Mouse (Mus musculus) ovary, adult 10 weeks (tissue): ENCODE measurements around the gene Pcbd1. TPM values are rescaled to one million over a fixed set of nuclear protein-coding genes. Genes with fewer than 3 reads are reported as not detected.

ENCODE experiments used
- polyA plus RNA-seq: library from polyadenylated mRNA; stranded (reverse); fragments of 350-450 nt; fragmentation: Illumina TruSeq; extraction: RNeasy Lipid Tissue Mini Kit (QIAGEN cat#74804); gene quantifications from one replicate; pipeline ENCODE4 v1.2.3, GENCODE M21; 2014

Gene Pcbd1
- 27.3 TPM for polyA plus RNA-seq

DNA sequence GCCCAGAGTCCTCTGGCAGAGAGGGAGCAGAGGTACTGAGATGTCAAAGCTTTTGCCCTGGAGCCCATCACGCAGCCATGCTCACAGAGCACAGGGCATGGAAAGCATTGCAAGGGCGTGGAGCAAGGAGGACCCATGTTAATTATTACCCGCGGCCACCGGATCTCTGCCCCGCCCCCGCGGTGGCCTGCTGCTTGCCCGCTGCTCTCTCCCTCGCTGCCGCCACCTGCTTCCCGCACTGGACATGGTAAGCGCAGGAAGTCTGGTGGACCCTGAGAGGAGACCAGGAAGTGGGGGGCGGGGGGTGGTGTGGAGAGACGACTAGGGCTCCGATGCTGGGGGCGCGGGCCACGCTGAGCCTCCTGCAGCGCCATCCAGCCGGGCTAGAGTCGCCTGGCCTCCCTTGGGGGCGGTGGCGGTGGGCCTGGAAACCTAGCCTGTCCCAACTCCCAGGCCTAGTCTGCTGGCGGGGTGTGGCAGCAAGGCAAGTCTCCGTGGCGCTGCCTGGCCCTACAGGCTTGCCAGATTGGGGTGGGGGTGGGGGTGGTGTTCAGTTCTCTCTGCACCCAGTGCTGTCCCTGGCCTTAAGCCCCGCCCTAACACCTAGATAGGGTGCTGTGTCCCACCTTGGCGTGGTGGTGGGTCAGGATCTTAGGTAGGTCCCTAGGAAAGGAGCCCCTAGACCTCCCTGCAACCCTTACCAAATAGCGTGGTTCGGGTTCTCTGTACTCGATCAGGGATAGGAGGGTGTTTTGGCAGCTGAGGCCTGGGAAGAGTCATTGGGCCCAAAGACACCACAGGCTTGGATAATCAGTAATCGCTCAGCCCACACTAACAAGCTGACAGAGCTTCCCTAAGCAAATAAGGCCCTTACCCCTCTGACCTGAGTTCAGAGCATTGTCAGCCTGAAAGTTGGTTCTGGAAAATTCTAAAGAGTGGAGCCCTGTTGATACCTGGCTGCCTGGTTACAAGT is at the start of gene Pcbd1:
Gene Pcbd1 (plus strand): TSS at position 162 of the 973 bp plus-strand sequence.

Other genes with a start within 250 kb of the Pcbd1 start
- gene Sgpl1, start 58.4 kb downstream of the Pcbd1 start, polyA plus RNA-seq: 90.9 TPM
- not detected for gene Tbata, start 82.6 kb downstream of the Pcbd1 start, polyA plus RNA-seq
- not detected for gene Adamts14, start 184.1 kb downstream of the Pcbd1 start, polyA plus RNA-seq
- not detected for gene Prf1, start 208.5 kb downstream of the Pcbd1 start, polyA plus RNA-seq